Mouse (Mus musculus): ENCODE results near the gene Homer3. TPM values are rescaled to one million over a fixed set of nuclear protein-coding genes. Genes with fewer than 3 reads are reported as not detected.

Gene Homer3
- 10 to 100 TPM; 36.2 to 36.4 TPM for total RNA-seq (2021)

- peak; percentile 95 for DNase-seq
Measured at GRCm38 (mm10) chr8:70282603-70283135, at the start of gene Homer3. Gene Homer3 (plus strand): TSS chr8:70282827.

DNA sequence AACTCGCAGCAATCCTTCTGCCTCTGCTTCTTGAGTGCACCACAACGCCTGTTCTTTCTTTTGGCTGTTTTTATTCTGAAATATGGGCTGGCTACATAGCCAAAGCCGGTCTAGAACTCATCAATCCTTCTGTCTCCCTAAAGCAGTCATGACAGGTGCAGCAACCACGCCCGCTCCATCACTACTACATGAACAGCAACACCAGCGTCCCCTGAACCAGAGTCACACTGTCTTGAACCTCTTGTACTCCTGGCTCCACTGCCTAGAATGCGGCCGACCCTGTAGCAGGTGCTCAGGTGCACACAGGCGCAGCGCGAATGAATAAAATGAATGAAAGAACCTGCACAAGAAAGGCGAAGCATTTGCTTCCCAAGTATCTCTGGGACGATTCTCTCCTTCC, 49.0 kb upstream of the Homer3 start:
- DNase-seq = no peak

DNA sequence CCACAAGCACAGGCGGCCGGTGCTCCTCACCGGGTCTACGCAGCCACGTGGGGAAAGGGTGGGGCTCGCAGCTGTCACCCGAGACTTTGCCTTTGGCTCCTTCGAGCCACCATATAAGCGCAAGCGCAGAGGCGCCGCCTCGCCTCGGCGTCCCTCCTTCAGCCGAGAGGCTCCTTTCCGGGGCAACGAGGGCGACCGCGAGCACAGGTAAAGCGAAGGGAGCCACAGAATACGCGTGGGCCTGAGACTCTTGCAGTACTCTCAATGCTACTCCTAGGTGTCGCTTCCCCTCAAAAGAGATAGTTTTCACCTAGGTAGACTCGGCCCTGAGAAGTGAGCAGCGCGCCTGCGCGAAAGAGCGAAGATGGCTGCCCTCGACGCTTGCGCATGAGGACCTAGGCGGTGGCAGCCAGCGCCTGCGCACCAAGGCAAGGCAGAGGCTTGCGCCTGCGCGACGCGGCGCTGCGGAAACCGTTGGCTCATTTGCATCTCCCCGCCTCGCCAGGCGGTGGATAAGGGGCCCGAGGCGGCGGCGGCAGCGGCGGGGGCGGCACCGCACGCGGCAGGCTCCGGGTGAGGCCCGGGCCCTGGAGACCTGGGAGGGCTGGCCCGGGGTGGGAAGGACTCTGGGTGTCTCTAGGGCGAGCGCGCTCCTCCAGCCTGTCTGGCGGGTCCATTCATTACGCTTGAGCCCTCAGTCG, 48.4 kb upstream of the Homer3 start, which contains the start of the genes Sugp2 and Armc6:
TSS of gene Sugp2 (plus strand) at position 147 of the 701 bp plus-strand sequence.
TSS of gene Armc6 (minus strand) at position 387 of the 701 bp plus-strand sequence.
- DNase-seq = peak; percentile 95

DNA sequence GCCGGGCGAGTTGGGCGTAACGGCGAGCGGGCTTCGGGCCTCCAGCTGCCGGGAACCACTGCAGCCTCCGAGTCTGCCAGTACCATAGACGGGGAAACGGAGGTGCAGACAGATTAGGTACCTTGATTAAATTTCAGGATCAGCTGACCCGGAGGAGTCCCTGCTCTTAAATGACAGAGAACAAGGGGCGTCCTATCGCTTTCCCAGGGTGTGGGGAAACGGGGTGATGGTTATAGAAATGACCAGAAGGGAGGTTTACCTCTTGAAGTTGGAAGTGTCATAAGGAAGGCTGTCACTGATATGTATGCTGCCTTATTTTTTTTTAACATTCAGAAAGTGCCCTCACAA, 47.9 kb upstream of the Homer3 start:
- DNase-seq = no peak

DNA sequence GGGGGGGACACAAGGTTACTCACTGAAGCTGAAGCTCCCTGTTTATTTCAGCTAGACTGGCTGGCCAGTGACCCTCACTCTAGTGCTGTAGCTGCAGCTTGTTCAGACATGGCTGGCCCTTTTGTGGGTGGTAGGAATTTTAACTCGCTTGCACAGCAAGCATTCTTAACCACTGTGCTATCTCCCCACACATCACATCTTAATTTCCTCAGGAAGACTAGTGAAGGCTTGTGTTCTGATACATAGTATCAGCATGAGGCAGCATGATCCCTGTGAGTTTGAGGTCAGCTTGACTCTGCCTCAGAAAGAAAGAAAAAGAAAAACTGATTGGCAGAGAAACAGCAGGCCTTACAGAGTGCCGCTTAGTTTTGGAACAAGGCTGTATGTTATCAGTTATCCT, 44.8 kb upstream of the Homer3 start:
- DNase-seq = no peak

DNA sequence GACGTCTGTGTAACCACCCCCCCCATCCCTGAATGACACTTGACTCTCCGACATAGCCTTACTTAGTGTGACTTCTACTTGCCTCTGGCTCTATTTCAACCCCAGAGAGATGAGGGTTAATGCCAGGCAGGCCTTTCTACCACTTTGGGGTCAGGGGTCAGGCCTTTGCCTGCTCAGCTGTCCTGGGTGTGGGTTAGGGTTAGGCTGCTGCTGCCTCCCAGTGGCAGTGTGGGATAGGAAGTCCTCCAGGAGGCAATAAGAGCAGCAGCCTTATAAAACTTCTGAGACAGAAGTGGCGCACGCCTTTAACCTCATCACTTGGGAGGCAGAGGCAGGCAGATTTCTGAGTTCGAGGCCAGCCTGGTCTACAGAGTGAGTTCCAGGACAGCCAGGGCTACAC, 42.0 kb upstream of the Homer3 start:
- DNase-seq = no peak

DNA sequence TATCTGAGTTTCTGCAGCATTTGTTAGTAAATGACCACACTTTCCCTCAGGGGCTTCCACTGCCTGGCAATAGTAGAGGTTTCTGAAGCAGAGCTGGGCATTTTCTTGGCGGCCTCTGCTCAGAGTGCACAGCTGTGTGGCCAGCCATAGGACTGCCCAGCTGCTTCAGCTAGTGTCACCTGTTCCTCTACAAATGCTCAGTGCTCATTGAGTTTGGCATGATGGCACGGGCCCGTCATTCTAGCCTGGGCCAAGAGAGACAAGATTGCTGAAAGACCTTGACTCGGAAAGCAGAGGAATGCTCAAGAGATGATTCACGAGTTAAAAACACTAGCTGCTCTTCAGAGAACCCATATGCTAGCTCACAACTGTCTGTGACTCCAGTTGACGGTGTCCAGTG, 36.0 kb upstream of the Homer3 start:
- DNase-seq = no peak

- DNase-seq = no peak
Measured at GRCm38 (mm10) chr8:70247841-70248240, 34.8 kb upstream of the Homer3 start.

GRCm38 (mm10) chr8:70254628-70255027, 28.0 kb upstream of the Homer3 start:
- no peak for DNase-seq

DNA sequence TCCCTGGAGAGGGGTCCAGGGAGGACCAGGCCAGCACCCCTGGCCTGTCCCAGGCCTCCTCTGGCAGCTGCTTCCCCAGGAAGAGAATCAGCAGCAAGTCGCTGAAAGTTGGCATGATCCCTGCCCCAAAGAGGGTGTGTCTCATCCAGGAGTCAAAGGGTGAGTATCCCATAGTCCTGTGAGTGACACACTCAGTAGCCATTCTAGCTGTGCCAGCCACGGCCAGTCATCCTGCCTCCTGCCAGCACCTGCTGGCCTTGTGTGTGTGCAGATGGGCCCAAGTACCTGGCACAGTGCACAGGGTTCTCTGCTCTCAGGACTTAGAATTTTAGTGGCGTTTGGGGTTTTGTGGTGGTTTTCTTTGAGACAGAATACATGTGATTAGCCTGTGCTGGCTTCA, 25.2 kb upstream of the Homer3 start:
- no peak for DNase-seq

- peak; percentile 52 for DNase-seq
Measured at GRCm38 (mm10) chr8:70258600-70258999, 24.0 kb upstream of the Homer3 start.

GRCm38 (mm10) chr8:70259043-70259442, 23.6 kb upstream of the Homer3 start:
- DNase-seq = no peak

- no peak for DNase-seq
Measured at GRCm38 (mm10) chr8:70267674-70268073, 15.0 kb upstream of the Homer3 start.

DNA sequence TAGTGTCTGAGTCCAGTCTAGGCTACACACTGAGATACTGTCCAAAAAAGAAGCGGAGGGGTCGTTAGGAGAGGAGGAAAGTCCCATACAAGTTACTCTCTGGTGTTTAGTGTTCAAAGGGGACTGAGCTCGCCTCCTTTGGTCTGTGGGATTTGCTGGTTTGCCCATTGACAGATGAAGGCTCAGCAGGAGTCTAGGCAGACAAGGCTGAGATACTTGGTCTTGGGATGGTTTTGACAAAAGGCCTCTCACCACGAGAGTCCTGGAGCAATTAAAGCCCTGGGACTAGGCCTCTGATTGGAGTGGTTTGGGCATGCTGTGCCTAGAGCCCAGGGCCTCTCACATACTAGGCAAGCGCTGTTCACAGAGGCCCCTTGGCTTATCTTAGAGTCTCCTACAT, 14.3 kb upstream of the Homer3 start:
- DNase-seq = no peak

DNA sequence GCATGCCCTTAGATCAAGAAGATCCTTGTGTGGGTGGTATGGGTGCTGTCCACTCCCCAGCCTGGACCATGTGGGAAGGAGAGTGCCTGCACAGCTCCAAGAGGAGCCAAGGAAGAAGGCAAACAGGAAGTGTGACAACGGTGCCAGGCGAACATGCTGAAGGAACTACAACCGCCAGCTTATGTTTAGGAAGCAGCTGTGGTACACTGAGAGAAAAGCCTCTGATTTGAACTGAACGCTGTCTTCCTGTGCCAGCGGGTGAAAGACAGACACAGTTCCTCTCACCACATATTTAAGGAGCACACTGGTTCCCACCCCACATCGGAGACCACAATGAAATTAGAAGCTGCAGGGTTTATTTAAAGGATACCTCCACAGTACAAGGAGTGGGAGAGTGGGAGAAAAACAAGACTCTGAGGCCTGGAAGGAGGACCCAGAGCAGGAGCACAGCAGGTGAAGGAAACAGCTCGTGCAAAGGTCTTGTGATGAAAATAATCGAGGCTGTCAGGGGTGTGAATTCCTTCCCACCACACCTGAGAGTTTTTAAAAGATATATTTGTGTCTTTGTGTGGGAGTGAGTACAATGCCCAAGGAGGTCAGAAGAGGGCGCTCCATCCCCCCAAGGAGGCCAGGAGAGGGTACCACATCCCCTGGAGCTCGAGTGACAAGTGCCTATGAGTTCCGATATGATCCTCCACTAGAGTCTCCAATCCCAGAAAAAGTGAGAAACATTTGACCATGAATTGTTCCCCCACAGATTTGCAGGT, 13.6 kb upstream of the Homer3 start:
- DNase-seq = peak; percentile 57

DNA sequence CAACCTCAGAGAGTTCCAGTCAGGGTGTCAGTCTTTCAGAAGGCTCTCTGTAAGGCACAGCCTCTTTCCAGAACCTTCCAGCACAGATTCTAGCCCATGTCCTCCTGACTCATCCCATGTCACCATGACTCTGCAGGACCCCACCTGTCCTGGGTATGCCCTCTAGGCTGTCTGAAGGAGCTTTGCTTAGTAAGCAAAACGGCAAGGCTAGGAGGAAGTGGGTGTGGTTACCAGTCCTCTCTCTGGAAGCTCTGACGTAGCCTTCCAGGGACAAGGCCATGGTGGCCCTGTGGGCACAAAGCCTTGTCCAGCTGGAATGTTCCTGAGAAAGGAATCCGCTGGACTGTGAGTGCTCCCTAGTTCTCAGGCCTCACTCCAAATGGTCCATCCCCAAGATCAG, 9.7 kb upstream of the Homer3 start:
- no peak for DNase-seq

DNA sequence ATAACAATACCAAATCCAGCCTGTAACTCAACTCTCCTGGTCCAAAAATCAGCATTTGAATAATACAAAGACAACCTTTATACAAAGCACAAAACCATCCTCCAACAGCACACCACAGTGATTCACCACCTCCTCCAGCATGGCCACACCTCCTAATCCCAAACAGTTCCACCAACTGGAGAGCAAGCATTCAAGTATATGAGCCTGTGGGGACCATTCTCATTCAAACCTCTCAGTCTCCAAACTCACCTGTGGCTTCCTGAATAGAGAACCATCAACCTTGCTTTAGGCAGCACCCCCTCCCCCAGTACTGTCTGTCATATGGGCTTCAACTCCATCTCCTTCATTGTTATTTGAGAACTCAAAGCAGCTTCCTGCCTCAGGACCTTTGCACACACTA, 8.3 kb upstream of the Homer3 start:
- DNase-seq = no peak

DNA sequence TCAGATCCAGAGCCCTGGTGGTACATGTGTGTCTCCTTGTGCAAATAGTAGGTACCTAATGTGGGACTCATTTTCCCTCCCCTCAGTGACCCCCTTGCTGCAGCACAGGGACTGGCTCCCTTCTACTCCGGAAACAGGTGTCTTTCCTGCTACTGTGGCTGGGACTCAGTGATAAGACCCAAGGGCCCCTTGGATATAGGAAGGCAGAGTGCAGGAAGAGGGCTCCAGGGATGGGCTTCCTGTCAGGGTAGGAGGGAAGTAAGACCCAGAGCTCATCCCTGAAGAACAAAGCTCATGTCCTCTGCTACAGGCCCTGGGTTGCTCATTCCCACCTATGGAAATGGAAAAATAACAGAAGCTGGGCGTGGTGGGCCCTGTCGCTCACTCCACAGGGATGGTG, 6.2 kb upstream of the Homer3 start:
- DNase-seq = peak; percentile 55

DNA sequence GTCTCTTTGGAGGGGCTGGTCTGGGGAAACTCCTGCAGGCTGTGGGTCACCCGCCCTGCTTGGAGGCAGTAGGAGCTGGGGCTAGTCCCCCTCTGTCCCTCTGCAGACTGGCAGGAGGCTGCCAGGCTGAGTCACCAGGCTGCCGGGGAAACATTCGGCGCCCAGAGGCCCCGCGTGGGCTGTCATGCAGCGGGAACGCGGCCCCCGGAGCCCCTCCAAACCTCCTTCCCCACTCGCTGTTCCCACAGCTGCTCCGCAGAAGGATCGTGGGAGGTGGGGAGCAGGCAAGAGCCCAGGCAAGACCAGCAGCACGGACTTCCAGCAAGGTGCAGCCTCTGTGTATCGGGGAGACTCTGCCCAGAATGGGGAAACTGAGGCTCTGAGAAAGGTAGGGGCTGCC, 4.5 kb upstream of the Homer3 start:
- no peak for DNase-seq

DNA sequence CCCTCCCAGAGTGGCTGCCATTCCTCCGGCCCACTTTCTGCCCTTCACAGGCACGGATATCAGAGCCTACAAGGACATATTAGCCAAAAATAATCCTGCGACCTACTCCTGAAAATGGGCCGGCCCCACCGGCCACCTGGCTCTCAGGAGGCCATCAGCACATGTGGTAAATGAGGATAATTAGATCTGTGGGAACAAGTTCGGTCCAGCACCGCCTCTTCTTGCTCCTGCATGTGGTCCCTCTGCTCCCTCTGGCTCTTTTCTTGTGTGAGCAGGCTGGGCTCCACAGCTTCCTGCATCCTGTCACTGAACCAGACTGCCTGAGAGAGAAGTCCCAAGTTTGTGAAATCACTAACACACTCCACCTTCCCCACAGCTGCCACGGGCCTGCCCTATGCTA, 3.4 kb upstream of the Homer3 start:
- no peak for DNase-seq

DNA sequence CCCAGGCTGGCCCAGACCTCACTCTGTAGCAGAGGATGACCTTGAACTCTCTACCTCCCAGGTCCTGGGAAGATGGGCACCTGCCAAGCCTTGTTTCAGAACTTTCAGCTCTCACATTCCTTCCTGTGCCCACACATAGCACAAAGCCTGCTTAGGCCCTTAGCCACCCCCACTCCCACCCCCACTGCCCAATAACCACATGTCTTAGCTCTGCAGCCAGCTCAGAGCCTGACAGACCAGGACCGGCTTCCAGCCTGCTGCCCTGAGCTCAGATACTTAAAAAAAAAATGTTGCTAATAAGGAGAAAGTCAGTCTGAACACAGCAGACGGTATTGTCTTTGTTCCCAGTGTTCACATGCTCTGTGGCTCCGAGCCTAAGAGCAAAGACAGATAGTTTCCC, 1.6 kb upstream of the Homer3 start:
- no peak for DNase-seq

- peak; percentile 54 for DNase-seq
Measured at GRCm38 (mm10) chr8:70283136-70284077, 780 bp downstream of the Homer3 start.

GRCm38 (mm10) chr8:70284421-70284820, 1.8 kb downstream of the Homer3 start:
- no peak for DNase-seq
